Mouse (Mus musculus) right cerebral cortex, postnatal 14 days (tissue): ENCODE measurements at regions not wholly inside any gene's neighbourhood (a gene's known extent, or its start where the extent isn't known, plus 50 kb on each side); places are given as distances from the start of the nearest gene placed in this dataset.
A peak's percentile ranks its signal among the peaks of the same experiment; 100 is the strongest.

Source experiments
- DNase-seq: peaks from one replicate; pipeline ENCODE4 v3.0.0; 2022

GRCm38 (mm10) chr13:110450526-110450925 lies 55.7 kb downstream of the Plk2 start:
- no peak for DNase-seq

GRCm38 (mm10) chr13:110452009-110452525 lies 57.2 kb downstream of the Plk2 start:
- DNase-seq, result no peak

- DNase-seq, result peak; percentile 31
Observed at GRCm38 (mm10) chr13:110455085-110455484, 60.2 kb downstream of the Plk2 start.

GRCm38 (mm10) chr13:110455569-110456196 lies 60.8 kb downstream of the Plk2 start:
- DNase-seq, result no peak

- no peak for DNase-seq
Observed at GRCm38 (mm10) chr13:110458701-110459100, 63.9 kb downstream of the Plk2 start.

GRCm38 (mm10) chr13:110461581-110461980 lies 66.7 kb downstream of the Plk2 start:
- DNase-seq, result no peak

- DNase-seq, result no peak
Observed at GRCm38 (mm10) chr13:110471526-110471925, 76.7 kb downstream of the Plk2 start.

GRCm38 (mm10) chr13:110477709-110478108 lies 82.9 kb downstream of the Plk2 start:
- no peak for DNase-seq

GRCm38 (mm10) chr13:110484358-110484940 lies 89.6 kb downstream of the Plk2 start:
- no peak for DNase-seq

- no peak for DNase-seq
Observed at GRCm38 (mm10) chr13:110485515-110485914, 90.7 kb downstream of the Plk2 start.

GRCm38 (mm10) chr13:110490166-110490565 lies 95.3 kb downstream of the Plk2 start:
- no peak for DNase-seq

- DNase-seq, result no peak
Observed at GRCm38 (mm10) chr13:110492296-110493001, 97.6 kb downstream of the Plk2 start.

GRCm38 (mm10) chr13:110493002-110493552 lies 98.2 kb downstream of the Plk2 start:
- DNase-seq, result no peak

- no peak for DNase-seq
Observed at GRCm38 (mm10) chr13:110497461-110497860, 102.6 kb downstream of the Plk2 start.

- no peak for DNase-seq
Observed at GRCm38 (mm10) chr13:110507814-110508362, 113.0 kb downstream of the Plk2 start.

- peak; percentile 31 for DNase-seq
Observed at GRCm38 (mm10) chr13:110517986-110518385, 123.1 kb downstream of the Plk2 start.

- no peak for DNase-seq
Observed at GRCm38 (mm10) chr13:110522974-110523373, 128.1 kb downstream of the Plk2 start.

- no peak for DNase-seq
Observed at GRCm38 (mm10) chr13:110527681-110528080, 132.8 kb downstream of the Plk2 start.

- no peak for DNase-seq
Observed at GRCm38 (mm10) chr13:110529624-110530023, 134.8 kb downstream of the Plk2 start.

- no peak for DNase-seq
Observed at GRCm38 (mm10) chr13:110534320-110534764, 139.5 kb downstream of the Plk2 start.

- no peak for DNase-seq
Observed at GRCm38 (mm10) chr13:110535785-110536184, 140.9 kb downstream of the Plk2 start.

- no peak for DNase-seq
Observed at GRCm38 (mm10) chr13:110537960-110538463, 143.2 kb downstream of the Plk2 start.
